Mouse (Mus musculus) ovary, postnatal 10 days (tissue): ENCODE results near the gene Faf1.
A peak's percentile ranks its signal among the peaks of the same experiment; 100 is the strongest.
"Not testable (repeated sequence)": the region's sequence is repeated elsewhere in the genome, so short reads cannot be mapped to it uniquely, and the experiment has no call there.

Experiments used
- DNase-seq: peaks from one replicate; pipeline ENCODE4 v3.0.0; 2022; ENCODE audit warnings: low spot score

Faf1 gene

DNA sequence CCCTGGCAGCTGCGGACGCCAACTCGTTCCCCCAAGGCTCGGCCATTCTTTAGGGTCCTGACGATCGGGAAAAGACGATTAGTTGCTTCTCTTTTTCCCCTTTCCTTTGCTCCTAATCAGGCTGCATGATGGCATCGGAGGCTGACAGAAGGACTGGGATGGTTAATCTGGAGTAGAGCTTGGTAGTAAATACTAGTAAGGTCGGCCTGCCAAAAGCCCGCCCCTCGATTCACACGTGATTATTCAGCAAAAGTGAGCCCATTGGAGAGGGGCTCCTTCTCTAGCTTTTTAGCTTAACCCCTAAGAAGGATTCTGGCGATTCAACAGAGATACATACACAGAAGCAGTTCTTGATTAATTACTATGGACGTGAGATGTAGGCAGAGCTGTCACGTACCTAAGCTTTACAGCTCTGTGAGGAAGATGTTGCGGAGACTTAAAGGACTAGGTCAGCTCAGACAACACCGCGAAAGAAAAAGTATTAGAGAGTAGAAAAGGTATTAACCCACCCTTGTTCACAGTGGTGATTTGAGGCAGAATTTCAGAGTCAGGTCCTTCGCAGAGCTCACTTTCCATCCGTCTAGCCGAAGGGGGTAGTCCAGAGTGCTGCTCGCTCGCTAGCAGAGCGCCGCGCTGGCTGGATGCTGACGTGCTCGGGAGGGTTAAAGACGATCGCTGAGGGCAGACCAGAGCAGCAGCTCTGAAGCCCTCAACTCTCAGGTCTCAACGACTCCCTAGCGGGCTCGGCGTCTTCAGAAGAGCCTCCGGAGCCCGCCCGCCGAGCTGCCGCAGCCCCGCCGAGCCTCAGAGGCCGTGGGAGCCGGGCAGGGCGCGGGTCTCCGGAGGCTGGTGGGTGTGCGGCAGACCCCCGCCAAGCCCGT, 11.0 kb upstream of the Faf1 start:
- DNase-seq: peak; percentile 29

- peak; percentile 44 for DNase-seq
Measured at GRCm38 (mm10) chr4:109665982-109666460, 10.4 kb upstream of the Faf1 start.

DNA sequence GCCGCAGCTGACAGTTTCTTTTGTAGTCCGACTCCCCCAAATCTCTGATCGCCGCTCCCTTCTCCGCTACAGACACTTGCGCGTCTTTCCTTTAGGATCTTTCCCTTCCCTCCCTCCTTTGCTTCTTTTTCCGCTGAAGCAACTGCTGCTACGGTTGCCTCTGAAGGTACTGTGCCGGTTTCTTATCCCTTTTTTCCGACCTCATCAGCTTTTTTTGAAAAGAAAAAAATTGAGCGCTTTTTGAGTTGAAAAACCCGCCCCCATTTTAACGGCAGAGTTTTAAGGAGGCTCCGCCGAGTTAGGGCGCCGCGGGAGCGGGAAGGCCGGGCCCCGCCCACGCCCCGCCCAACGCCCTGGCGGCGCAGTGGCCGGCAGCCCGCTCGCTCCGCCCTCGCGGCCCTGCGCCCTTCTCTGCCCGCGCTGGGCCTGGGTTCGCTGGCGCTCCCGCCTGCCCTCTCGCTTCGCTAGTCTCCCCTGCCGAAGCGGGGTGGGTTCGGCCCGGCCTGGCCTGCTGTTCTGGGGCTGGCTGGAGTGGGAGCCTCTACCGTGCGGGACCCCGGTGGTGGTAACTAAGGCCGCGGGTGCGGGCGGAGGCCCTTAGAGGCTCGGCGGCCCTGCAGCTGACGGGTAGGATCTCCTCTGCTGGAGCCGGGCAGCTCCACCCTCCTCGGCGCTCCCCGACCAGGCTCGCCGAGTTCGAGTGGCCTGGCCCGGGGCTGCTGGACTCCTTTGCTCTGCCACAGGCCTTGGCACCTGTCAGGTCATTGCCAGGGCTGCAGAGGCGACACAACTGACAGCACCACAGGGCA, 9.7 kb upstream of the Faf1 start, which contains the start of gene Cdkn2c:
Gene Cdkn2c, minus strand, starts transcription at position 729 of the 809 bp plus-strand sequence.
- peak; percentile 93 for DNase-seq

GRCm38 (mm10) chr4:109667518-109667917, 8.9 kb upstream of the Faf1 start:
- no peak for DNase-seq

DNA sequence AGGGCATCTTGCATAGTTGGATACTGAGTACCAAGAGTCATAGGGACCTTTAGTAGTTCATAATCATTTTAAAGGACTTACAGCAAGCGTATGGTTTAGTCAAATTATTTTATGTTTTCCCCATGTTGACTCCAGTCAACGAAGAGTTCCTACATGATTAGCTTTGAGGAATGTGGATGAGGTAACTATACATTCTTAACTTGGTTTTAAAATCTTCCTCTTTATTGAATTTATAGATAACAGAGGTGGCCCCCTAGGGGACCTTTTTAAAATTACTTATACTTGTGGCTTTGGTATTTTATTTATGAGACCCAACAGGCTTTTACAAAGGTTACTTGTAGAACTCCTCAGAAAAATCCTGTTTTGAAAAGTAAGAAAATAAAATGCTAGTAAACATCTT, 6.2 kb upstream of the Faf1 start:
- DNase-seq: no peak

GRCm38 (mm10) chr4:109671941-109672340, 4.4 kb upstream of the Faf1 start:
- DNase-seq: no peak

DNA sequence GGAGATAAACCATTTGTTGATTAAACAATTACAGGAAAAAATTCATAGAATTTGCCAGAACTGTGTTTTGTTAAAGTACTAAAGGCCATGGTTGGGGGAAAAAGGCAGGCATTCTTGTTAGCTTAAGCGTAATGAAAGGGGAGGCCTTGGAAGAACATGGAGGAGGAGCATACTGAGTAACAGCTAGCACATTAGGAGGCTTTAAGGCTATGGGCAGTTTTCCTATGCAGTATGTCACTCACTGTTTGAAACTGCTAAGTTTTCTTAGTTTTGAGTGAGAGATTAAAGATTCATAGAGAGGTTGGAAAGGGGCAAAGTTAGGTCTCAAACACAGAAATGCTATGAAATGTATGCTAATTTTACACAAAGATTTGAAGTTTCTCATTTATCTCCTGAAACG, 2.3 kb upstream of the Faf1 start:
- DNase-seq: no peak

DNA sequence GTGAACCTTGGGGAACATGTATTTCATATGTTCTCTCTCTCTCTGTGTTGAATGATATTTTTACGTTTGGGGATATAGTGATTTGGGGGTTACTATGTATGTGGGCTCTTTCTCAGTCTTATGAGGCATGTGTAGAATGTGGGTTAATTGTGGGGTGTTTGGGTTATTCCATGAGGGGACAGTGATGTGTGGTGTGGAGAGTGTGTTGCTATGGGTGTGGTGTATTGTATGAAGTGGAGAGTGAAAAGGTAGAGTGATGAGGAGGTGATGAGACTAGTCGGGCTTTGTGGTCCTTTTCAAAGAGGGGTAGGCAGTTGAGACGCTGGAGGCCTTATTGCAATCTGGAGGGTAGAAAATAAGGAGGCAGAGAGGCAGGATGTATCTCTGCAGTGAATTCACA, 833 bp downstream of the Faf1 start:
- no peak for DNase-seq

DNA sequence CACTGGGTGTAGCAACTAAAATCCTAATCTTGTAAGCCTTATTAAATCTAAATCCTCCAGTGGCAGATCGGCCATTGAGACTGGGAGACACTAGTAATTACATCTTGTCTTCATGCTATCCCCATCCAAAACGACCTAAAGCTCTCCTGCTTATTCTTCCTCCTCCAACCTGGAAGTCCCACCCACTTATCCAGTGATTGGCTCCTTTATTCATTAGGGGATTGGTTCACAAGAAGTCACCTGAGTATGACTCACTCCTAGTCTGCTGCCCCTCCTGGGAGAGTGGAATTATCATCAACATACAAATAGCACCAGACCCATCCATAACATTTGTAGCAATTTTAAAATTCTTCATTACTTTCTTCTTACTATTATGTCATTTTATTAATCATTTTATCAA, 7.2 kb downstream of the Faf1 start:
- no peak for DNase-seq

- DNase-seq: no peak
Measured at GRCm38 (mm10) chr4:109692674-109693073, 16.3 kb downstream of the Faf1 start.

- not testable (repeated sequence) for DNase-seq
Measured at GRCm38 (mm10) chr4:109700727-109701126, 24.3 kb downstream of the Faf1 start.

DNA sequence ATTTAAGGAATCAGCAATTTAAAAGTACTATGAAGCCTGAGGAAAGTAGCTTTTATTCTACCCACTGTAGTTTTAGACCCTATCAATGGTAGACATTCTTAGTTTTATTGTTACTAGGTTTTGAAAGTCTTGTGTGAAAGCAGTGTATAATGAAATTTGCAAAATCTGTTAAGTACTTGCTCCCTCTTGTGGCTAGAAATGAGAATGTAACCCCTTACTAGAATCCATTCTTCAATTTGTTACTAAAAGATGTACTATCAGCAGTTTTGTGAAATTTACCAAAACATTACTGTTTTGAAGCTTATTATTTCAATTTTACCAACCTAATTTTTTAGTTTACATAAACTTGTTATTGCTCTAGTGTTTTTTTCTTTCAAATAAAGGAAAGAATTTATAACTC, 27.2 kb downstream of the Faf1 start:
- DNase-seq: no peak

DNA sequence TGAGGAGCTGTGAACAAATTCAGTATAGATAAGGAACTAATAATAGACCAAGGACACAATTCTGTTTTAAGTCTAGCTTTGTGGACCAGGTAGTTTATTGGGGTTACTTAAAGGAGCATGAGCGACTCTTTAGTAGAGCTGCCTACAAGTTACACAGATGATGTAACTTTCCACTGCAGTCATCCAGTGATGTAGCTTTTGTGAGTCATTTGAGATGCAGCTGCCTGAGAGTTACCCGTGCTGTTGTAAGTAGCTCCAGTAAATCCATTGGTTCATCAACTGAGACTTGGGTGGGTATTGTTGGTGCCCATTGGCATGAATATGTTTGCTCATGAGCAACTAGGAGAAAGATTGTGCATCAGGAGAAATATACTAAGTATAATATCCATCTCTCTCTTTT, 29.0 kb downstream of the Faf1 start:
- DNase-seq: no peak

GRCm38 (mm10) chr4:109719281-109719680, 42.9 kb downstream of the Faf1 start:
- no peak for DNase-seq

GRCm38 (mm10) chr4:109729281-109729680, 52.9 kb downstream of the Faf1 start:
- DNase-seq: no peak

GRCm38 (mm10) chr4:109735754-109736153, 59.4 kb downstream of the Faf1 start:
- no peak for DNase-seq

GRCm38 (mm10) chr4:109743984-109744383, 67.6 kb downstream of the Faf1 start:
- no peak for DNase-seq

DNA sequence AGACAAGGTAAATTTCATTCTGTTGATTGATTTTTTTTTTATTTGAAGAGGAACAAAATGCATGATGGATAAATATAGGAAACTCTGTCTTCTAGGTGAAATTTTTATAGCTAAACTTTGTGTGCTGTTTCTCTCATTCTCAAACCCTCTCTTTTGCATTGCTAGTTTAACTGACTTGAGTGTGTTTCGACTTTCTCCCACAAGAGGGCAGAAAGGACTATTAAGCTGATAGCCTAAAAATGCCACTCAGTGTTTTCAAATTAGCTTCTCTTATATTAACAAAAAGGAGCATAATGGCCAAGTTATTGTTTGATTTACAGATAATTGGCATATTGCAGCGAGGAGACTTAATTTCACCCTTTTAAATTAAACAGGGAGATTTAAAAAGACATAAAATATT, 82.6 kb downstream of the Faf1 start:
- no peak for DNase-seq

DNA sequence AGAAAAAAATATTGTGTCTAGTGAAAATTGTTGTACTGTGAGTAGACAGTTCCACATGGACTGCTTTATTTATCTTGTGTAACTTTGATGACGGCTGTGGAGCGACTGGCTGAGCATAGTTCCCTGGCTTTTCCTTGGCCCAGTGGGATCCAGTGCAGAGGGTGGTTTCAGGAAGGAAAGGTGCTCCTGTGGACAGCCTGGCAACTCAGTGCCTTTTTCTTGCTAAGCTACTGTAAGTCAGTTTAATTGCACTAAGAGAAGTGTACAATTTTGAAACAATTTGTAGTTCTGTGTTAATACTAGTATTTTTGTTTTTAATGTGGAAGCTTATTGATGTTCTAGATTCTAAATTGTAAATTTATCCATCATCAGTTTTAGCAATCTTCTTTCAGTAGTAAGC, 83.5 kb downstream of the Faf1 start:
- no peak for DNase-seq

DNA sequence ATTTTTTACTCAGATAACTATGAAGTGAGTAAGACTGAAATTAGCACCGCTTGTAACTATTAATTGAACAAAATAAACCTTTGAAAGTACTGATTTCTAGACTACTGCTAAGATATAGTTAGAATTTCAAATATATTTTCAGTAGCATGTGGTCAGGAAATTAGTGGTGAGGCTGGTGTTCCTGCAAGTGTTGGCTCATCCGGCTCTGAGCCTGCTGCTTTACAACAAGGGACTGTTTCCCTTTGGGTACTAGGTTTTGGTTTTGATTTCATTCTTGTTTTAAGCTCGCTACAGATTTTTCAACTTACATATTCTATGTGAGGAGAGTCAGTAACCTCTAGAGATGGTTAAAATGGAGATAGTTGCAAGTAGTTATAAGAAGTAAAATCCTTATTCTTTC, 84.1 kb downstream of the Faf1 start:
- no peak for DNase-seq

DNA sequence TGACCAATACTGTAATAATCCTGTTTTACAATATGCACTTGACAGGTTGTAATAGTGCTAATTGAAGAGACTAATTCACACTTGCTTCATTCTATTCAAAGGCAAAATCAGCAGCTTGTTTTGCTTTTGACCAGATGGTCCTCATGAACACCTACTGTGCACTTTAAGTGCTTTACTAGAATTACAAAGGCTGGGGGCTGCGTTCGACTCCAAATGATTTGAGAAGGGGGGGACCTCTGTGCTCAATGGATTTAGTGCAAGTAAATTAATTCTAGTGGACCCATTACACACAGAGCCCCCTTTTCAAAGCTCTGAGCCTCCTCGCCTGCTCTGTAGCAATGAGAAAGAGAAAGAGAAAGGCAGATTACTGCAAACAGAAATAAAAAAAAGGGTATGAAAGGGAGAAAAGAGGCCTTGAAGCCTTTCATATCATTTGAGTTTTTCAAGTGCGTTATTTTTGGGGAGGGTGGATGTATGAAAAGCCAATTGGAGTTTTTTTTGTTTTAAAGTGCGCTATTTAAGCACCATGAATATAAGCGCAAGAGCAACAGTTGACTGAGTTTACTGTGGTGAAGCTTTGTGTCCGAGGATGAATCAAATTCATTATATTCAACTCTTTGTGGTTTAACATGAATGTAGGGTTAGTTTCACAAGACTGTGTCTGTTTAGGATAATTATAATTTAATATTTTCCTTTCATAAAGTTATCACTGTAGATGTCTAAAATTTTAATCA, 86.5 kb downstream of the Faf1 start:
- DNase-seq: no peak

DNA sequence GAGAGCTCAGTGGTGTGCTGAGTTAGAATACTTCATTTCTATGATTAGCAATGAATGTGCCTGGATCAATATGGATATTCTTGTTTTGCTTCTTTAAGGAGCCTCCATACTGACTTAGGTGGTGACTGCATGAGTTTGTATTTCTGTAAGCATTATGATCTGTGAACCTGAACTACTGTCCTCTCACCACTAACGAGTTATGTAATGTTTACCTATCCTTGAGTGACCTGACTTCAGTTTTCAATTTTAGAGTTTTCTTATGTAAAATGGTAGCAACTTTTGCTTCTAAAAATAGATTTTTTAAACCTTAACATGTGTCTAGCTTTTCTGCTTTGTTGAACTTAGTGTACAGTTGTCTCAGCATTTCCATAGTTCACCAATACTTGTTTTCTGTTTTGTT, 92.7 kb downstream of the Faf1 start:
- no peak for DNase-seq
